Mouse (Mus musculus) stomach, embryonic 14.5 days (tissue): Measurements from ENCODE around the gene Aaed1. TPM values are rescaled to one million over a fixed set of nuclear protein-coding genes. Genes with fewer than 3 reads are reported as not detected.

ENCODE experiments used
- ATAC-seq: fragments of 200-750 bp; cut with Nextera tagmentation; 2 replicates; pipeline ENCODE4 v1.8.0; 2017; ENCODE audit warnings: low read depth, moderate TSS enrichment; ENCODE audit not compliant: insufficient number of reproducible peaks, insufficient read depth, low FRiP score
- H3K27ac ChIP-seq: fragments of 300-500 bp; sonication (generic); 2 replicates; pipeline ENCODE4 v1.5.1; 2014; ENCODE audit warnings: mild to moderate bottlenecking, low read length, moderate library complexity, mixed read lengths
- H3K27me3 ChIP-seq: fragments of 300-500 bp; sonication (generic); 2 replicates; pipeline ENCODE4 v1.6.1; 2014; ENCODE audit warnings: low read length, control low read depth, mixed read lengths; ENCODE audit not compliant: control insufficient read depth, insufficient read depth
- H3K36me3 ChIP-seq: fragments of 300-500 bp; sonication (generic); 2 replicates; pipeline ENCODE4 v1.6.1; 2014; ENCODE audit warnings: mild to moderate bottlenecking, control low read depth, low read length, moderate library complexity, mixed read lengths; ENCODE audit not compliant: control insufficient read depth, insufficient read depth
- H3K4me1 ChIP-seq: fragments of 300-500 bp; sonication (generic); 2 replicates; pipeline ENCODE4 v1.6.1; 2014; ENCODE audit warnings: low read length, control low read depth, mixed read lengths; ENCODE audit not compliant: control insufficient read depth, insufficient read depth
- H3K4me2 ChIP-seq: fragments of 300-500 bp; sonication (generic); replicated peaks from 2 replicates; pipeline ENCODE4 v1.6.1; 2014; ENCODE audit warnings: low read depth, low read length, control low read depth
- H3K4me3 ChIP-seq: fragments of 300-500 bp; sonication (generic); 2 replicates; pipeline ENCODE4 v1.5.1; 2014; ENCODE audit warnings: low read depth, low read length, control low read depth
- H3K9ac ChIP-seq: fragments of 300-500 bp; sonication (generic); replicated peaks from 2 replicates; pipeline ENCODE4 v1.6.1; 2014; ENCODE audit warnings: low read depth, mild to moderate bottlenecking, control low read depth, low read length, moderate library complexity, mixed read lengths
- H3K9me3 ChIP-seq: fragments of 300-500 bp; sonication (generic); 2 replicates; pipeline ENCODE4 v1.6.1; 2016; ENCODE audit warnings: low read depth, low read length, control low read depth; ENCODE audit not compliant: control insufficient read depth
- WGBS: fragments of 180-500 bp; shearing (Covaris S2); extraction: QIAGEN DNeasy Blood & Tissue Kit; methylation state at CpG from one replicate; pipeline ENCODE4 v1.1.7; 2014; 5-methylcytosine and 5-hydroxymethylcytosine counted together
- polyA plus RNA-seq: library from polyadenylated mRNA; unstranded; fragments of >200 nt; fragmentation: Nextera tagmentation; extraction: Ambion mirVana; gene quantifications from 2 replicates; pipeline ENCODE4 v1.2.1, GENCODE M21; 2014

Gene Aaed1
- polyA plus RNA-seq, 1 experiment from 2014 or later: 62.3 TPM

DNA sequence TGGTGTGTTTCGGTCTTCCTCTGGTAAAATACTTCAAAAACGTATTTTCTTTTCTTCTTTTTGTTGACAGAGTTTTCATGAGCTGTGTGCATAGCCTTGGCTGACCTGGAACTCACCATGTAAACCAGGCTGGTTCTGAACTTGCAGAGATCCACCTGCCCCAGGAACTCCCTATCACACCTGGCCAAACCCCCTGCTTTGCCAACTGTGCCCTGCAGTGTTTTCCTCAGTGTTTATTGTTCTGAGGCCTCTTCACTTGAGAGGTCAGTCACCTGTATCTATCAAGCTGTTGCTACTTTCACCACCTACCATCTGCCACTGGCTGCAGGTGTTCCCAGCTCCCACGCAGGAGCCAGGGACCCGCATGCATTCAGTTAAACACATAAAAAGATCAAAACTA is 85.8 kb downstream of the Aaed1 start:
- Histone ChIP-seq H3K27ac (no peak overlapping the region), H3K27me3 (no peaks in the 10 kb centered on the region), H3K4me1 (no peaks in the 10 kb centered on the region), H3K9ac (no peak overlapping the region), H3K9me3 (no peaks in the 10 kb centered on the region), H3K4me3 (no peak overlapping the region), H3K4me2 (no peak overlapping the region), H3K36me3 (0 out of 2 replicates have a peak, but pooled peaks cover 2% of the 10 kb centered on the region)
- ATAC-seq: no peak
- WGBS: 75% methylated on average over 4 of the region's 4 CpGs

DNA sequence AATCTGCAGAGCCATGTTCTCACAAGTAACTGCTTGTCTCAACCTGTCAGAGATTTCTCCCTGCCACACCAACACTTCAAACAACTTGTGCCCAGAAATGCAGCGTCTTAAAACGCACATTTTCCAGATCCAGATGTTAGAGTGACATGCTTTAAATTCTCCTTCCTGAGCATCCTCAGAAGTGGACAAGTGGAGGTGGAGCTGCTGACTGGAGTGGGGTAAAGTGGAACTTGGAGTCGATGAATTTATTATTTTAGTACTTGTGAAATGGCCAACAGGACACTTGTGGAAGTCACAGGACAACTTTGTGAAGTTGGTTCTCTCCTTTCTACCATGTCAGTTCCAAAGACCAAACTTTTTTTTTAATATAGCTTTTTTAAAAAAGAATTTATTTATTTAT is 86.8 kb downstream of the Aaed1 start:
- no peaks in the 10 kb centered on the region for H3K27me3 ChIP-seq
- H3K4me1 ChIP-seq: no peaks in the 10 kb centered on the region
- no peak overlapping the region for H3K4me3 ChIP-seq
- no peak for ATAC-seq
- 73% methylated on average over 3 of the region's 3 CpGs for WGBS
- no peak overlapping the region for H3K9ac ChIP-seq
- H3K36me3 ChIP-seq: 0 out of 2 replicates have a peak, but pooled peaks cover 2% of the 10 kb centered on the region
- no peak overlapping the region for H3K4me2 ChIP-seq
- H3K9me3 ChIP-seq: no peaks in the 10 kb centered on the region
- H3K27ac ChIP-seq: no peak overlapping the region

Other genes with a start within 250 kb of the Aaed1 start
- gene Hsd17b3, start 223.5 kb downstream of the Aaed1 start, polyA plus RNA-seq: not detected in 2 replicates
- gene Slc35d2, start 183.3 kb downstream of the Aaed1 start, polyA plus RNA-seq: 5.1 and 6.4 TPM in 2 replicates
- 22.1 and 26.1 TPM in 2 replicates for gene Zfp367, start 159.5 kb downstream of the Aaed1 start, polyA plus RNA-seq
- gene Habp4, start 150.9 kb downstream of the Aaed1 start, polyA plus RNA-seq: 26.1 and 27.1 TPM in 2 replicates
- gene Cdc14b, start 37.4 kb downstream of the Aaed1 start, polyA plus RNA-seq: 43.9 and 46.0 TPM in 2 replicates
- 207 and 209 TPM in 2 replicates for gene Ctsl, start 58.2 kb upstream of the Aaed1 start, polyA plus RNA-seq
- 8.8 and 10.1 TPM in 2 replicates for gene Cdk20, start 119.6 kb upstream of the Aaed1 start, polyA plus RNA-seq
- gene Fam240b, start 185.1 kb upstream of the Aaed1 start, polyA plus RNA-seq: not detected in 2 replicates